Mouse (Mus musculus) adrenal gland, adult 2 months (tissue): ENCODE measurements around the gene Ccl27a. TPM values are rescaled to one million over a fixed set of nuclear protein-coding genes. Genes with fewer than 3 reads are reported as not detected.

ENCODE experiments used
- DNase-seq: peaks from one replicate; pipeline ENCODE4 v3.0.0; 2021
- polyA plus RNA-seq: library from polyadenylated mRNA; depleted of rRNA; stranded (reverse); fragments of >200 nt; gene quantifications from 2 replicates; pipeline ENCODE4 v1.2.3, GENCODE M21; 2012; rRNA removed
- total RNA-seq, 2 experiments: library from RNA; stranded (reverse); gene quantifications; 2 replicates each; pipeline ENCODE4 v1.2.3; 2021

Gene Ccl27a
- total and polyA plus RNA-seq, 3 experiments, result 31.1 to 74.2 (median 42.7) TPM

DNA sequence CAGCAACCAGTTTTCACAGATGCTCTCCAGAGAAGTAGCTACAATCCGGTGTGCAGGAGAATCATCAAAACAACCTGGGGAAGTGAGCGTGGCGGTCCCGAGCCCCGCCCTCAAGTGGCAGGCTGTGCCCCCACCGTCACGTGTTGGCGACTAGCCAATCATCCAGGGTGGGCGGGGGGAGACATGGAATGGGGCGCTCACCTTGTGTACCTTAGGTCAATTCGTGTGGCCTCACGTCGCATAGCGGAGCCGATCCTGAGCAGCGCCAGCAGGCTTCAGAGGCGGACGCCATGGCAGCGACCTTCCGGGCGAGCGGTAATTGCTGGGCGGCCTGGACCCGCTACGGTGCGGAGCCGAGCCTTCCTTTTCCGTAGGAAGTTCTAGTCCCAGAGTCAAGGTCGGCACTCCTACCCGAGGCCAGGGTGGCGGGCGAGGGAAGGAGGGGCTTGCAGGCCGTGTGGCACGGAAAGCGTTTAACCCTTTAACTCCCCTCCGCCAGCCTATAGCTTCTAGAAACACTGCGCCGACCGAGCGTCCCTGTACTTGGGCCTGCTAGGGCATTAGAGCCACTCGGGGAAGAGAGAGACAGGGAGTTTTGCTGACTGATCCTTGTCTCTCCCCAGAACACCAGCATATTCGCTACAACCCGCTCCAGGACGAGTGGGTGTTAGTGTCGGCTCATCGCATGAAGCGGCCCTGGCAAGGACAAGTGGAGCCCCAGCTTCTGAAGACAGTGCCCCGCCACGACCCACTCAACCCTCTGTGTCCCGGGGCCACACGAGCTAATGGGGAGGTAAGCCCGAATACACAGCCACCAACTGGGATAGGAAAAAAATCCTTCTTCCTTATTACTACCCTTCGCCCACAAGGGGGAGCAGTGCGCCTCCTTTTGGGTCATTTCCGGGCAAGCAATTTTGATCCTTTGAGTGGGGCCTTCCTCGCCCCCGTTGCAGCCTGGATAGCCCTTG is 18.4 kb downstream of the Ccl27a start, which contains the start of gene Sigmar1:
TSS of gene Sigmar1 (minus strand) at position 820 of the 968 bp plus-strand sequence.
- DNase-seq, result peak; percentile 93

GRCm38 (mm10) chr4:41754797-41755337 is 19.2 kb downstream of the Ccl27a start, which contains the start of gene Galt:
Gene Galt, plus strand, starts transcription at chr4:41755228.
- no peak for DNase-seq

- DNase-seq, result no peak
Measured at GRCm38 (mm10) chr4:41745021-41745420, 29.0 kb downstream of the Ccl27a start.

DNA sequence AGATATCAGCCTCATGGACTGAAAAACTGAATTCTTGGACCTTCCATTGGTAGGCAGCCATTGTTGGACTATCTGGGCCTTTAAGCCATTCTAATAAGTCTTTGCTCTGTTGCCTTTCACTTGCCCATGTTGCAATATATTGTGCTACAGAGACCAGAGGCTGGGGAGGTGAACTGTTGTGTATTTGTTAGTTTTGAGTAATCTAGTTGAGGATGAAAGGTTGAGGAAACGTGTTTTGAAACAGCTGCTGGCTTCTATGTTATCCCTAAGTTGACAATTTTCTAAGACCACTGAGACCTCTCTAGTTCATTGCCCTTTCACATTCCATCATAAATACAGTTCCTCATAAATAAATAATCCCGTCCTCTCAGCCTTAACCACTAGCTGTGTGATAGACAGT is 29.9 kb downstream of the Ccl27a start:
- DNase-seq, result no peak

DNA sequence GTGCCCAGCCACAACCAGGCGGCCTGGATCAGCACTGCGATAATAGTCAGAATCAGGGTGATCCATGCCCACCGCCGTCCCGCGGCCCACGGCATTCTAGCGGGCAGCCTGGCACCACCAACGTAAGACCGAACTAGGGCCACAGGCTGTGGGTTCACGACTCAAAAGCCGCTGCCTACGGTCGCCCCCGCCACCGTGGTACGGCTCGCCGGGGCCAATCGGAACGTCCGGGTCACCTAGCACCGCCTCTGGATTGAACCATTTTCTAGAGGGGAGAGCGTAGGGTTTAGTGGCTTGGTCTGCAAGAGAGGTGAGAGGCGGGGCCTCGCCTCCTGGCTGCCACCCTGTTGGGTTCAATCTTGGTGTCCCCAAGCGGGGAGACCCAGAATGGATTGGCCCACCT is 32.9 kb downstream of the Ccl27a start:
- peak; percentile 98 for DNase-seq

GRCm38 (mm10) chr4:41740380-41741157 is 33.5 kb downstream of the Ccl27a start:
- no peak for DNase-seq

DNA sequence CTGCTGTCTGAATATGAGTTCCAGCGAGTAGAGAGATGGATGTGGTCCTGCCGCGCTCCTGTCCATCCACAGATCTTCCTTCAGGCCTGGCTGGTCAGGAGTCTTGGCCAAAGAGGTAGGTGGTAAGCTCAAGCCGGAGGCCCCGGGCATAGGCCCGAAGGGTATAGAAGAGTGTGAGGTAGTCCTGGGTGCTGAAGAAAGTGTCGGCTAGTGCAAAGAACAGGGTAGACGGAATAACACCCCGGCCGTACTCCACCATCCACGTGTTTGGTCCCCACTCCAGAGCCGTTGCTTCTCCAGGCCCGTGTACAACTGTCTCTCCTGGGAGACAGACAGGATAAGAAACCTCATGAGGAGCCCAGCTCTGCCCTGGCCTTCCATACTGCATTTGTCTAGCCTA is 34.8 kb downstream of the Ccl27a start:
- DNase-seq, result no peak

DNA sequence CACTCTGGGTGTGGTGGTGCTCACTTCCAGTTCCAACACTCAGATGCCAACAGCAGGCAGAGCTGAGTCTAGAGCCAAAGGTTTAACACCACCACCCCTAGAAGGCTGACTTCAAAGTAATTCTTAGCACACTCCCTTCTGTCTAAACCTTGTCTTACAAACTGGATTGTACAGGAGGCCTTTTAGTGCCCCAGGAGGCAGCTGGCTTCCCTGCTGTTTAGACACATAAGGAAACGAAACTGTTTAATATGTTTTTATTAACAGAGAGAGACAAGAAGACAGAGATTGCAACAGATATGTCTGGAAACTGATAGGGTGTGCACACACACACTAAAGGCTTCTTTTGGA is 35.8 kb downstream of the Ccl27a start:
- DNase-seq, result no peak

DNA sequence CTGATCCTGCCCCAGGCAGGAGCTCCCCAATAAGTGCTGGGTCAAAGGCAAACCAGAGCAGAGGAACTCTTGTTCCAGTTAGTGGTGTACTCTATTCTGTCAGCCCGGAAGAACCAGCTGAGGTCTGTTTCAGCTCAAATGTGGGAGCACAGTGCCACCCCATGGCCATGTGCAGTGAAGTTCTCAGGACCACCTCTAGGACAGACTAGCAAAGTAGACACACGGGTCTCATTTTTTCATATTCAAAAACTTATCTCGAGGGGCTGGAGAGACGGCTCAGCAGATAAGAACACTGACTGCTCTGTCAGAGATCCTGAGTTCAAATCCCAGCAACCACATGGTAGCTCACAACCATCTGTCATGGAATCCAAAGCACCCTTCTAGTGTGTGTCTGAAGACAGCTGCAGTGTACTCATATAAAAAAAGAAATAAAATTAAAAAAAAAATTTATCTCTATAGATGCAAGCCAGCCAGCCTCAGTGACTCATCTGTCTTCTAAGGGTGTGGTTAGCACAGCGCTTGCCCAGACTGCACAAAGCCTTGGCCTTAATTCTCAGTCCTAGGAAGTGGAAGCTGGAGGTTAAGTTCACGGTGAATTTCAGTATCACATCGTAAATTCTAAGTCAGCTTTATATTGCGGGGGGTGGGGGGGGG is 36.3 kb downstream of the Ccl27a start:
- DNase-seq, result peak; percentile 75

DNA sequence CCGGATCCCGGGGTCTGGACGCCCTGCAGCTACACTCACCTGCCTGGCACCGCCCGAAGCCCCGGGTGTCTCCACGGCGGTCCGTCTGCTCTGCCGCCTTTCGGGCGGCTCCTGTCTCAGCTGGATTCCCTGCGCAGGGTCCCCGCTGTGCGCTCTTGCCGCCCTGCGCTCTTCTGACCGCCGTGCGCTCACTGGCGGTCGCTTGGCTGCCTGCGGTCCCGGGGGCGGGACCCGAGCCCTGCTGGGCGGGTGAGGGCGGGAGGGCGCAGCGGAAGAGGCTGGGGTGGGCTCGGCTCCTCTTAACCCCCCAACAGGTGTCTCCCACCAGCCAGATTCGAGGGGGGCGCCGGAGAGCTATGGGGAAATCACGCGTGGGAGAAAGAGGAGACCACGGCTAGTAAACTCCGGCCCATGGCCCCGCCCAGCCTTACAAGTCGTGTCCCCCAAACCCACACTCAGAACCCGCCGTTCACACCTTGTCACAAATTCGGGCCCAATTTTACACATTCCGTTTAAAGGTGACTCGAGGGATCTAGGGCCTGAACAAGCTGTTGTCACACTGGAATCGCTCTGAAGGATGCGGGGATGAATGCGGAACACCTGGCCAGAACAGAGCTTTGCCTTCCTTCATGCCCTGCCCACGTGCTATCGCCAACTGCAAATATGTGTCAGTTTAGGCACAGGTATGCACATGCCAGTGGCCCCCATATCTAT is 42.8 kb downstream of the Ccl27a start, which contains the start of gene Arid3c:
TSS of gene Arid3c (minus strand) at position 91 of the 714 bp plus-strand sequence.
- DNase-seq, result no peak

DNA sequence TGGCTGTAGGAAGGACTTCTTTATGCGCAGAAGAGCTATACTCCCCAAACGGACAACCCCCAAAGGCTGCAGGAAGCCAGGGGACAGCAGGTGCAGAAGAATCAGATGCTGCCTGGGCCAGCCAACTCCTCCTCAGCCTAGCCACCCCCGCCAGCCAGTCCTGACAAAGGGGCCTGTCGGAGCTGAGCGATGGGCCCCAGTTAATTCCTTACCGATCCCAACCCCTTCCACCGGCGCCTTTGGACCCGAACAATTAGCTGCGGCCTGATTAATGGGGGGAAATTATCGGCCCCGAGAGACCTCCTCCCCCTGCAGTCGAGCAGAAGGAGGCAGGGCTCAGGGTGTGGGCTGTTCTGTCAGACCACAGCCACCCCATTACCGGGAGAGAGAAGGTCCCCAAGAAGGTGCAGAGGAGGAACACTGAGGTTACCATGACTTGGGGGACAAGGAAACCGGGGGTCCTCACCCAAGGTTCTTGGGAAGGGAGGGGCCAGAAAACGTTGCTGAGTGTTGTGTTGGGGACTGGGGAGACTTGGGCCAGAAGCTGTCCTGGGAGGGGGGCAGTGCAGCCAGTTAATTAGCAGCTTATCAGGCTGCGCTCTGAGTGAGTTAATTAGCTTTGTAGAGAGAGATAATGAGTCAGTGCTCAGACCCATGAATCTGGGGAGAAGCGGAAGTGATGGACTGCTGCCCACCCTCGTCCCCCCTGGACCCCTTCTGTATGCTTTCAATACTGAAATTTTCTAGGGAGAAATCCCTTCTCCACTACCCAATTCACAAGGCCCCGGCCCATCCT is 47.0 kb downstream of the Ccl27a start:
- DNase-seq, result no peak

DNA sequence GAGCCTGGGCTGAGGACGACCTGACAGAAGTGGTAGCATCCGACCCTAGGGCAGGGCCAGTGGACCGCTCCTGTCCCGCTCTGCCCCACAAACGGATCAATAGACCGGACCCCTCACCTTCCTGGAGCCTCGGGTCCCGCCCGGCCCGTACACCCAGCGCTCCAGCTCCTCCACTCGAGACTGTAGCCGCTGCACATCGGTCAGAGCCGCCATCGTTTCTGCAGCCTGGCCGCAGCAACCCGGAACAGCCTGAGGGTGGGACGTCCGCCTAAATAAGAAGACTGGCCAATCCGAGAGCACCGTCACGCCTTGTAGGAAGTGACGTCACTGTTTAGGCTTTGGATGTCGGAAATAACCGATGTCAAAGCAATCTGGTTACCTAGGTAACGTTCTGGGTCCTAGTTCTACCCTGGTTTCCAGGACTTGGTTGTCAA is 51.1 kb downstream of the Ccl27a start, which contains the start of gene Dctn3:
TSS of gene Dctn3 (minus strand) at position 253 of the 434 bp plus-strand sequence.
- DNase-seq, result peak; percentile 92

Other genes with a start within 250 kb of the Ccl27a start
- gene Fam219a, start 204.7 kb downstream of the Ccl27a start, total RNA-seq, result 10 to 100 TPM; 14.3 to 20.1 TPM
- 74.7 and 76.1 TPM in 2 replicates for gene Fam219a, start 204.7 kb downstream of the Ccl27a start, polyA plus RNA-seq
- under 1 TPM in 1 of 2 experiments, not detected in 1; 0.46 TPM for gene Dnaic1, start 204.5 kb downstream of the Ccl27a start, total RNA-seq
- gene Dnaic1, start 204.5 kb downstream of the Ccl27a start, polyA plus RNA-seq, result 0.38 and 0.43 TPM in 2 replicates
- 1 to 10 TPM; 2.9 to 4.6 TPM for gene Enho, start 133.9 kb downstream of the Ccl27a start, total RNA-seq
- gene Enho, start 133.9 kb downstream of the Ccl27a start, polyA plus RNA-seq, result 13.2 and 20.9 TPM in 2 replicates
- 10 to 100 TPM; 37.6 to 62.3 TPM for gene Cntfr, start 77.2 kb downstream of the Ccl27a start, total RNA-seq
- gene Cntfr, start 77.2 kb downstream of the Ccl27a start, polyA plus RNA-seq, result 70.6 and 72.3 TPM in 2 replicates
- 10 to 100 TPM; 53.0 to 90.8 TPM for gene Il11ra1, start 74.3 kb downstream of the Ccl27a start, total RNA-seq
- gene Il11ra1, start 74.3 kb downstream of the Ccl27a start, polyA plus RNA-seq, result 198 and 290 TPM in 2 replicates
- 10 to 100 TPM; 31.0 to 38.6 TPM for gene Rpp25l, start 60.7 kb downstream of the Ccl27a start, total RNA-seq
- gene Rpp25l, start 60.7 kb downstream of the Ccl27a start, polyA plus RNA-seq, result 61.9 and 70.1 TPM in 2 replicates
- 100 to 1,000 TPM; 105 to 128 TPM for gene Dctn3, start 51.1 kb downstream of the Ccl27a start, total RNA-seq
- gene Dctn3, start 51.1 kb downstream of the Ccl27a start, polyA plus RNA-seq, result 51.7 and 60.7 TPM in 2 replicates
- gene Arid3c, start 43.1 kb downstream of the Ccl27a start, total RNA-seq, result not detected
- gene Arid3c, start 43.1 kb downstream of the Ccl27a start, polyA plus RNA-seq, result not detected in 2 replicates
- gene Galt, start 19.0 kb downstream of the Ccl27a start, total RNA-seq, result 10 to 100 TPM; 42.9 to 43.3 TPM
- 113 and 117 TPM in 2 replicates for gene Galt, start 19.0 kb downstream of the Ccl27a start, polyA plus RNA-seq
- 10 to 100 TPM; 83.8 to 86.7 TPM for gene Sigmar1, start 18.1 kb downstream of the Ccl27a start, total RNA-seq
- gene Sigmar1, start 18.1 kb downstream of the Ccl27a start, polyA plus RNA-seq, result 139 and 145 TPM in 2 replicates
- not detected for gene Gm21541, start 129.4 kb upstream of the Ccl27a start, total RNA-seq
- gene Gm21541, start 129.4 kb upstream of the Ccl27a start, polyA plus RNA-seq, result not detected in 2 replicates
- gene Gm20878, start 167.3 kb upstream of the Ccl27a start, total RNA-seq, result 1 to 10 TPM; 3.8 to 4.5 TPM
- 3.3 and 4.8 TPM in 2 replicates for gene Gm20878, start 167.3 kb upstream of the Ccl27a start, polyA plus RNA-seq
- 1 to 10 TPM in 1 of 2 experiments, under 1 TPM in 1; 0.98 to 1.4 TPM for gene Fam205a4, start 191.8 kb upstream of the Ccl27a start, total RNA-seq
- gene Fam205a4, start 191.8 kb upstream of the Ccl27a start, polyA plus RNA-seq, result 0.19 and 0.28 TPM in 2 replicates